Mouse (Mus musculus): ENCODE measurements around the gene Pogk. TPM values are rescaled to one million over a fixed set of nuclear protein-coding genes. Genes with fewer than 3 reads are reported as not detected.

Pogk gene
- polyA plus RNA-seq (2016; fragmentation: Nextera tagmentation; extraction: Ambion mirVana): 45.3 and 50.3 TPM in 2 replicates

- Histone ChIP-seq H3K27me3 (no peaks in the 10 kb centered on the region), H3K4me2 (replicated peaks) (peak within 1 kb of the TSS; percentile 80), H3K9me3 (replicated peaks) (peaks cover 11% of the 10 kb centered on the region), H3K4me3 (peak within 1 kb of the TSS; percentile 74), H3K27ac (peak within 1 kb of the TSS; percentile 74), H3K4me1 (peaks cover 13% of the 10 kb centered on the region), H3K9ac (peak within 1 kb of the TSS; percentile 94), H3K36me3 (peaks cover 31% of the 10 kb centered on the region)
- peak; percentile 94 for ATAC-seq (ENCODE audit: low FRiP score)
- WGBS: 9% methylated on average over 29 of the region's 49 CpGs
Observed at GRCm38 (mm10) chr1:166409701-166410220, at the start of gene Pogk. TSS of gene Pogk (minus strand) at chr1:166409863.

GRCm38 (mm10) chr1:166441992-166442391, 32.3 kb upstream of the Pogk start:
- H3K9ac ChIP-seq: no peak overlapping the region
- H3K4me2 ChIP-seq (replicated peaks): no peak overlapping the region
- no peak overlapping the region for H3K27ac ChIP-seq
- no peaks in the 10 kb centered on the region for H3K4me1 ChIP-seq
- no peaks in the 10 kb centered on the region for H3K27me3 ChIP-seq
- H3K4me3 ChIP-seq: no peak overlapping the region
- no peaks in the 10 kb centered on the region for H3K9me3 ChIP-seq (replicated peaks)
- H3K36me3 ChIP-seq: no peaks in the 10 kb centered on the region
- WGBS: 87% methylated on average over 3 of the region's 3 CpGs
- ATAC-seq (ENCODE audit: low FRiP score): no peak

- ATAC-seq (ENCODE audit: low FRiP score): no peak
- Histone ChIP-seq H3K4me1 (no peaks in the 10 kb centered on the region), H3K36me3 (no peaks in the 10 kb centered on the region), H3K9me3 (replicated peaks) (no peaks in the 10 kb centered on the region), H3K9ac (no peak overlapping the region), H3K4me3 (no peak overlapping the region), H3K27me3 (no peaks in the 10 kb centered on the region), H3K4me2 (replicated peaks) (no peak overlapping the region), H3K27ac (no peak overlapping the region)
- 66% methylated on average over 6 of the region's 6 CpGs for WGBS
Observed at GRCm38 (mm10) chr1:166439426-166439825, 29.8 kb upstream of the Pogk start.

- no peak for ATAC-seq (ENCODE audit: low FRiP score)
- H3K4me3 ChIP-seq: no peak overlapping the region
- no peaks in the 10 kb centered on the region for H3K36me3 ChIP-seq
- no peak overlapping the region for H3K4me2 ChIP-seq (replicated peaks)
- H3K27ac ChIP-seq: no peak overlapping the region
- no peaks in the 10 kb centered on the region for H3K4me1 ChIP-seq
- H3K9ac ChIP-seq: no peak overlapping the region
- no peaks in the 10 kb centered on the region for H3K27me3 ChIP-seq
- no peaks in the 10 kb centered on the region for H3K9me3 ChIP-seq (replicated peaks)
- 71% methylated on average over 10 of the region's 10 CpGs for WGBS
Observed at GRCm38 (mm10) chr1:166429809-166430431, 20.3 kb upstream of the Pogk start.

GRCm38 (mm10) chr1:166429053-166429452, 19.4 kb upstream of the Pogk start:
- Histone ChIP-seq H3K4me2 (replicated peaks) (no peak overlapping the region), H3K36me3 (no peaks in the 10 kb centered on the region), H3K4me3 (no peak overlapping the region), H3K9me3 (replicated peaks) (no peaks in the 10 kb centered on the region), H3K27ac (no peak overlapping the region), H3K4me1 (no peaks in the 10 kb centered on the region), H3K27me3 (no peaks in the 10 kb centered on the region), H3K9ac (no peak overlapping the region)
- 78% methylated on average over 3 of the region's 3 CpGs for WGBS
- ATAC-seq (ENCODE audit: low FRiP score): no peak; the same call in 1 of the 2 replicates

GRCm38 (mm10) chr1:166412266-166412665, 2.6 kb upstream of the Pogk start:
- Histone ChIP-seq H3K4me3 (no peak overlapping the region), H3K9me3 (replicated peaks) (peaks cover 11% of the 10 kb centered on the region), H3K27me3 (no peaks in the 10 kb centered on the region), H3K4me2 (replicated peaks) (no peak overlapping the region), H3K9ac (no peak overlapping the region), H3K4me1 (peaks cover 13% of the 10 kb centered on the region), H3K27ac (no peak overlapping the region), H3K36me3 (peaks cover 8% of the 10 kb centered on the region)
- 91% methylated on average over 3 of the region's 3 CpGs for WGBS
- no peak for ATAC-seq (ENCODE audit: low FRiP score)

- no peak for ATAC-seq (ENCODE audit: low FRiP score)
- no peak overlapping the region for H3K4me2 ChIP-seq (replicated peaks)
- H3K4me3 ChIP-seq: no peak overlapping the region
- no peak overlapping the region for H3K27ac ChIP-seq
- H3K27me3 ChIP-seq: no peaks in the 10 kb centered on the region
- H3K9ac ChIP-seq: no peak overlapping the region
- peaks cover 11% of the 10 kb centered on the region for H3K9me3 ChIP-seq (replicated peaks)
- peaks cover 15% of the 10 kb centered on the region for H3K36me3 ChIP-seq
- 92% methylated on average over 1 of the region's 1 CpGs for WGBS
- peaks cover 13% of the 10 kb centered on the region for H3K4me1 ChIP-seq
Observed at GRCm38 (mm10) chr1:166411541-166411940, 1.9 kb upstream of the Pogk start.

GRCm38 (mm10) chr1:166409177-166409700, 424 bp downstream of the Pogk start:
- H3K9me3 ChIP-seq (replicated peaks): peaks cover 11% of the 10 kb centered on the region
- peak overlapping the region; percentile 94 for H3K9ac ChIP-seq
- peak; percentile 83 for ATAC-seq (ENCODE audit: low FRiP score)
- H3K4me2 ChIP-seq (replicated peaks): peak overlapping the region; percentile 80
- peaks cover 36% of the 10 kb centered on the region for H3K36me3 ChIP-seq
- H3K4me3 ChIP-seq: peak overlapping the region; percentile 74
- 2% methylated on average over 23 of the region's 45 CpGs for WGBS
- no peaks in the 10 kb centered on the region for H3K27me3 ChIP-seq
- H3K4me1 ChIP-seq: peaks cover 13% of the 10 kb centered on the region
- peak overlapping the region; percentile 74 for H3K27ac ChIP-seq

- Histone ChIP-seq H3K4me3 (no peak overlapping the region), H3K4me2 (replicated peaks) (no peak overlapping the region), H3K9ac (no peak overlapping the region), H3K27ac (no peak overlapping the region), H3K9me3 (replicated peaks) (no peaks in the 10 kb centered on the region), H3K27me3 (no peaks in the 10 kb centered on the region), H3K4me1 (peaks cover 15% of the 10 kb centered on the region), H3K36me3 (peaks cover 85% of the 10 kb centered on the region)
- WGBS: 91% methylated on average over 3 of the region's 3 CpGs
- no peak for ATAC-seq (ENCODE audit: low FRiP score)
Observed at GRCm38 (mm10) chr1:166403846-166404245, 5.8 kb downstream of the Pogk start.

- H3K4me2 ChIP-seq (replicated peaks): no peak overlapping the region
- H3K27ac ChIP-seq: no peak overlapping the region
- H3K9me3 ChIP-seq (replicated peaks): no peaks in the 10 kb centered on the region
- no peaks in the 10 kb centered on the region for H3K27me3 ChIP-seq
- no peak for ATAC-seq (ENCODE audit: low FRiP score)
- H3K9ac ChIP-seq: no peak overlapping the region
- peaks cover 93% of the 10 kb centered on the region for H3K36me3 ChIP-seq
- no peak overlapping the region for H3K4me3 ChIP-seq
- 66% methylated on average over 4 of the region's 4 CpGs for WGBS
- H3K4me1 ChIP-seq: peaks cover 4% of the 10 kb centered on the region
Observed at GRCm38 (mm10) chr1:166402003-166402402, 7.7 kb downstream of the Pogk start.

- no peak overlapping the region for H3K27ac ChIP-seq
Observed at GRCm38 (mm10) chr1:166401455-166401854, 8.2 kb downstream of the Pogk start.

GRCm38 (mm10) chr1:166396381-166396780, 13.3 kb downstream of the Pogk start:
- no peak overlapping the region for H3K9ac ChIP-seq
- H3K36me3 ChIP-seq: peaks cover 95% of the 10 kb centered on the region
- no peak overlapping the region for H3K4me3 ChIP-seq
- no peaks in the 10 kb centered on the region for H3K27me3 ChIP-seq
- ATAC-seq (ENCODE audit: low FRiP score): no peak
- no peak overlapping the region for H3K27ac ChIP-seq
- WGBS: 93% methylated on average over 6 of the region's 6 CpGs
- no peaks in the 10 kb centered on the region for H3K4me1 ChIP-seq
- no peak overlapping the region for H3K4me2 ChIP-seq (replicated peaks)
- H3K9me3 ChIP-seq (replicated peaks): no peaks in the 10 kb centered on the region

More at GRCm38 (mm10) chr1:166401455-166401854, 8.2 kb downstream of the Pogk start:
- H3K4me2 ChIP-seq (replicated peaks): no peak overlapping the region
- no peak overlapping the region for H3K4me3 ChIP-seq
- H3K36me3 ChIP-seq: peaks cover 93% of the 10 kb centered on the region
- ATAC-seq (ENCODE audit: low FRiP score): no peak
- no peaks in the 10 kb centered on the region for H3K27me3 ChIP-seq
- no peaks in the 10 kb centered on the region for H3K9me3 ChIP-seq (replicated peaks)
- H3K4me1 ChIP-seq: peaks cover 4% of the 10 kb centered on the region
- no peak overlapping the region for H3K9ac ChIP-seq

GRCm38 (mm10) chr1:166395661-166396060, 14.0 kb downstream of the Pogk start:
- peaks cover 95% of the 10 kb centered on the region for H3K36me3 ChIP-seq
- no peak for ATAC-seq (ENCODE audit: low FRiP score)
- H3K4me2 ChIP-seq (replicated peaks): no peak overlapping the region

More at GRCm38 (mm10) chr1:166395661-166396060, 14.0 kb downstream of the Pogk start:
- Histone ChIP-seq H3K27me3 (no peaks in the 10 kb centered on the region), H3K4me1 (no peaks in the 10 kb centered on the region), H3K9me3 (replicated peaks) (no peaks in the 10 kb centered on the region), H3K9ac (no peak overlapping the region), H3K27ac (no peak overlapping the region), H3K4me3 (no peak overlapping the region)
- WGBS: 92% methylated on average over 5 of the region's 5 CpGs
